24 mouse cellular contexts compared by ENCODE assay signal in genomic region chr1:131961004-131961403, GRCm38 (mm10). TPM values are rescaled to one million over a fixed set of nuclear protein-coding genes. Genes with fewer than 3 reads are reported as not detected.
DNase-seq lines count a peak whose midpoint lies in the region; ATAC-seq lines count a peak whose summit lies in the region.
"Had no signal": no experiment of that assay in that cellular context is flagged by ENCODE, and none has a peak within 500 bp of the region (broad histone marks: within the 10 kb centered on the region; RNA-seq: fewer than 3 reads in every experiment).

No protein-coding gene starts in this region.

- H3K9ac ChIP-seq in kidney, embryonic 15.5 days, result no peak overlapping the region
- H3K9ac ChIP-seq in neural tube, embryonic 13.5 days, result 0 out of 2 replicates have a peak overlapping the region, but pooled peaks have one; percentile 34
- H3K9ac ChIP-seq: embryonic facial prominence, embryonic 13.5 days; embryonic facial prominence, embryonic 15.5 days; forebrain, embryonic 12.5 days had no signal

- peaks cover 20% of the 10 kb centered on the region for H3K4me1 ChIP-seq in kidney, embryonic 15.5 days
- H3K4me1 ChIP-seq in neural tube, embryonic 13.5 days (replicated peaks), result peaks cover 28% of the 10 kb centered on the region

- 59% methylated on average over 2 of the region's 2 CpGs for WGBS in kidney, embryonic 15.5 days
- 54% methylated on average over 2 of the region's 2 CpGs for WGBS in neural tube, embryonic 13.5 days

- no peaks in the 10 kb centered on the region for H3K9me3 ChIP-seq in kidney, embryonic 15.5 days (replicated peaks)
- H3K9me3 ChIP-seq in neural tube, embryonic 13.5 days, result no peaks in the 10 kb centered on the region
- H3K9me3 ChIP-seq: embryonic facial prominence, embryonic 13.5 days; embryonic facial prominence, embryonic 15.5 days; forebrain, embryonic 10.5 days; forebrain, embryonic 12.5 days had no signal

- DNase-seq in kidney, adult 11 months, result peak; percentile 64
- peak; percentile 44 for DNase-seq in kidney, adult 9 months
- no peak for DNase-seq in kidney, adult 8-10 months
- DNase-seq in kidney, postnatal 25 days, result peak; percentile 32 to 55
- no peak for DNase-seq in kidney, adult 18-20 months
- no peak for DNase-seq in neural tube, embryonic 10.5 days (ENCODE audit: extremely low spot score, low spot score)
- DNase-seq: adrenal gland, adult 2 months; adrenal gland, postnatal 10 days; adrenal gland, postnatal 25 days; cerebellum, adult 11 months; cerebellum, adult 18-20 months; cerebellum, adult 8-10 months; cerebellum, adult 9-11 months; cerebellum, postnatal 14 days; cerebellum, postnatal 36 days; embryo, embryonic 11 days had no signal

- H3K36me3 ChIP-seq in kidney, embryonic 15.5 days, result no peaks in the 10 kb centered on the region
- no peaks in the 10 kb centered on the region for H3K36me3 ChIP-seq in neural tube, embryonic 13.5 days
- H3K36me3 ChIP-seq: embryonic facial prominence, embryonic 13.5 days; embryonic facial prominence, embryonic 15.5 days; forebrain, embryonic 10.5 days; forebrain, embryonic 12.5 days had no signal

- no peak overlapping the region for H3K27ac ChIP-seq in kidney, embryonic 15.5 days
- 0 out of 2 replicates have a peak overlapping the region, but pooled peaks have one; percentile 13 for H3K27ac ChIP-seq in neural tube, embryonic 13.5 days (replicated peaks)
- H3K27ac ChIP-seq: embryonic facial prominence, embryonic 13.5 days; embryonic facial prominence, embryonic 15.5 days; forebrain, embryonic 10.5 days; forebrain, embryonic 12.5 days had no signal

- no peak overlapping the region for H3K4me3 ChIP-seq in kidney, embryonic 15.5 days (replicated peaks)
- H3K4me3 ChIP-seq in neural tube, embryonic 13.5 days, result no peak overlapping the region
- H3K4me3 ChIP-seq: embryonic facial prominence, embryonic 13.5 days; embryonic facial prominence, embryonic 15.5 days; erythroblast, embryonic 14.5 days; forebrain, embryonic 10.5 days; forebrain, embryonic 12.5 days had no signal

- H3K4me2 ChIP-seq in kidney, embryonic 15.5 days, result no peak overlapping the region
- H3K4me2 ChIP-seq in neural tube, embryonic 13.5 days, result no peak overlapping the region
- H3K4me2 ChIP-seq: embryonic facial prominence, embryonic 13.5 days; embryonic facial prominence, embryonic 15.5 days; forebrain, embryonic 12.5 days had no signal

- no peak for ATAC-seq in kidney, embryonic 15.5 days (replicated peaks; ENCODE audit: low FRiP score)
- ATAC-seq in neural tube, embryonic 13.5 days (ENCODE audit: low read depth), result no peak
- ATAC-seq: forebrain, embryonic 14.5 days had no signal

- H3K27me3 ChIP-seq in kidney, embryonic 15.5 days, result peaks cover 53% of the 10 kb centered on the region
- peaks cover 34% of the 10 kb centered on the region for H3K27me3 ChIP-seq in neural tube, embryonic 13.5 days

RNA-seq across cellular contexts. Expression of gene Slc45a3, which starts 1.8 kb away (rescaled TPM):
- 7.9 and 9.1 TPM in 2 replicates for polyA plus RNA-seq in kidney, embryonic 15.5 days (2015; fragmentation: Nextera tagmentation; extraction: Ambion mirVana)
- polyA plus RNA-seq in neural tube, embryonic 13.5 days (2015; fragmentation: Nextera tagmentation; extraction: Ambion mirVana), result 4.7 and 5.9 TPM in 2 replicates

RNA-seq across cellular contexts. Expression of gene Elk4, which starts 46.4 kb away (rescaled TPM):
- 24.1 and 25.8 TPM in 2 replicates for polyA plus RNA-seq in kidney, embryonic 15.5 days (2015; fragmentation: Nextera tagmentation; extraction: Ambion mirVana)
- polyA plus RNA-seq in neural tube, embryonic 13.5 days (2015; fragmentation: Nextera tagmentation; extraction: Ambion mirVana), result 13.1 and 14.2 TPM in 2 replicates

RNA-seq across cellular contexts. Expression of gene Nucks1, which starts 50.7 kb away (rescaled TPM):
- polyA plus RNA-seq in kidney, embryonic 15.5 days (2015; fragmentation: Nextera tagmentation; extraction: Ambion mirVana), result 85.7 and 93.2 TPM in 2 replicates
- polyA plus RNA-seq in neural tube, embryonic 13.5 days (2015; fragmentation: Nextera tagmentation; extraction: Ambion mirVana), result 52.3 and 57.8 TPM in 2 replicates

Comparison
In these comparisons a context has a peak if more than half of its experiments do, and no peak if none do; other contexts are left out.
1. DNase-seq: peak in kidney, adult 11 months (single experiment), kidney, adult 9 months (single experiment) and kidney, postnatal 25 days (2 of 2); none in kidney, adult 8-10 months (0 of 2), kidney, adult 18-20 months (single experiment) and neural tube, embryonic 10.5 days (single experiment).